Mouse (Mus musculus): ENCODE data around the gene Bspry. TPM values are rescaled to one million over a fixed set of nuclear protein-coding genes. Genes with fewer than 3 reads are reported as not detected.

Gene Bspry
- total and polyA plus RNA-seq, 3 experiments = 0.19 to 0.50 TPM; not detected in 1

- no peaks in the 10 kb centered on the region; a peak in 1 of 4 replicates for H3K27me3 ChIP-seq (ENCODE audit: control insufficient read depth in 1 of 2, insufficient read depth in 2 of 2, low read length in 2 of 2)
- H3K9me3 ChIP-seq (replicated peaks; ENCODE audit: insufficient read depth, low read length) = no peaks in the 10 kb centered on the region
- no peak for TF ChIP-seq TCF12 (IDR thresholded peaks at IDR 0.05; ENCODE audit: low read depth, low read length)
- no peak for TF ChIP-seq BHLHE40 (IDR thresholded peaks at IDR 0.05; ENCODE audit: borderline replicate concordance, low read depth, low read length)
- no peak for TF ChIP-seq USF2 (IDR thresholded peaks at IDR 0.05; ENCODE audit: borderline replicate concordance in 1 of 2, insufficient read depth in 1 of 2, low read depth in 1 of 2, low read length in 2 of 2)
- TF ChIP-seq MAX (IDR thresholded peaks at IDR 0.05; ENCODE audit: low read length) = no peak
- no peak for TF ChIP-seq USF1 (IDR thresholded peaks at IDR 0.05; ENCODE audit: low read depth, low read length)
- TF ChIP-seq HCFC1 (IDR thresholded peaks at IDR 0.05; ENCODE audit: low read depth, low read length) = no peak
- no peak for TF ChIP-seq POLR2AphosphoS2 (IDR thresholded peaks at IDR 0.05; ENCODE audit: low read length)
- TF ChIP-seq SMC3 (IDR thresholded peaks at IDR 0.05; ENCODE audit: low read depth, low read length) = no peak
- no peak for DNase-seq (ENCODE audit: low read depth, low spot score)
- peaks cover 0 to 10% of the 10 kb centered on the region in 2 experiments; a peak in 2 of 4 replicates for H3K4me1 ChIP-seq (ENCODE audit: control insufficient read depth in 1 of 2, insufficient read depth in 2 of 2, low read length in 2 of 2)
- H3K79me2 ChIP-seq (ENCODE audit: control insufficient read depth, insufficient read depth, low read length, poor library complexity) = no peaks in the 10 kb centered on the region
- no peak overlapping the region for H3K27ac ChIP-seq (ENCODE audit: control insufficient read depth, low read depth, low read length)
- H3K4me3 ChIP-seq (ENCODE audit: control insufficient read depth in 1 of 2, insufficient read depth in 1 of 2, low read depth in 2 of 2, low read length in 2 of 2) = no peak overlapping the region
- H3K9ac ChIP-seq (ENCODE audit: control insufficient read depth, low read depth, low read length, poor library complexity, severe bottlenecking) = no peak overlapping the region
- peaks cover 0 to 6% of the 10 kb centered on the region in 2 experiments; a peak in 2 of 4 replicates for H3K36me3 ChIP-seq (ENCODE audit: control insufficient read depth in 1 of 2, insufficient read depth in 2 of 2, low read length in 2 of 2)
These were observed 7.3 kb downstream of the Bspry start for GRCm38 (mm10) chr4:62487172-62487571.

DNA sequence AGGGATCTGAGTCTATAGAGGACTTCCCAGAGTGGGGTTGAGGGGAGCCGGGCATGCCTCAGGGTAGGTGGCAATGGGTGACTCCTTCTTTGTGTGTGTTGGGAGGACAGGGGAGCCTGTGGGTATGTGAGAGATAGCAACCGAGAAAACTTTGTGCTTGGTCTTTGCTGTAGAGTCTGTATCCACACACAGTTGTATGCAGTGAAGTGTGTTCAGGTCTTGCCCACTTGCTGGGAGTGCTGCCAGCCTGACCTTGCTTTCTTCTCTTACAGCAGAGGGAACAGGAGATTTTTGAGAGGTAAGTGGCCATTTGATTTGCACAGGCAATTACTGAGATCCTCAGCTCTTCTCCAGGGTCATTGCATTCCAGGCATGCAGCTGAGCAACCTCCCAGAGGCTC lies 8.1 kb downstream of the Bspry start:
- Histone ChIP-seq H3K79me2 (ENCODE audit: control insufficient read depth, insufficient read depth, low read length, poor library complexity) (no peaks in the 10 kb centered on the region), H3K27ac (ENCODE audit: control insufficient read depth, low read depth, low read length) (no peak overlapping the region), H3K9ac (ENCODE audit: control insufficient read depth, low read depth, low read length, poor library complexity, severe bottlenecking) (no peak overlapping the region), H3K9me3 (replicated peaks; ENCODE audit: insufficient read depth, low read length) (no peaks in the 10 kb centered on the region), H3K4me1 (ENCODE audit: control insufficient read depth in 1 of 2, insufficient read depth in 2 of 2, low read length in 2 of 2) (peaks cover 0 to 10% of the 10 kb centered on the region in 2 experiments; a peak in 2 of 4 replicates), H3K36me3 (ENCODE audit: control insufficient read depth in 1 of 2, insufficient read depth in 2 of 2, low read length in 2 of 2) (peaks cover 0 to 6% of the 10 kb centered on the region in 2 experiments; a peak in 2 of 4 replicates), H3K4me3 (ENCODE audit: control insufficient read depth in 1 of 2, insufficient read depth in 1 of 2, low read depth in 2 of 2, low read length in 2 of 2) (no peak overlapping the region), H3K27me3 (ENCODE audit: control insufficient read depth in 1 of 2, insufficient read depth in 2 of 2, low read length in 2 of 2) (no peaks in the 10 kb centered on the region; a peak in 1 of 4 replicates)
- TF ChIP-seq E2F4 (IDR thresholded peaks at IDR 0.05; ENCODE audit: borderline replicate concordance, low read depth, low read length) = no peak
- TF ChIP-seq RAD21 (IDR thresholded peaks at IDR 0.05; ENCODE audit: low read depth, low read length) = no peak
- no peak for TF ChIP-seq ZKSCAN1 (IDR thresholded peaks at IDR 0.05; ENCODE audit: low read depth, low read length)
- no peak for TF ChIP-seq POLR2A (IDR thresholded peaks at IDR 0.05; ENCODE audit: control insufficient read depth in 1 of 2, insufficient read depth in 1 of 2, low read depth in 1 of 2, low read length in 2 of 2, poor library complexity in 1 of 2)
- TF ChIP-seq UBTF (IDR thresholded peaks at IDR 0.05; ENCODE audit: borderline replicate concordance, insufficient read depth, low read depth, low read length) = no peak
- no peak for TF ChIP-seq NRF1 (IDR thresholded peaks at IDR 0.05; ENCODE audit: insufficient read depth, low read depth, low read length, poor library complexity, severe bottlenecking)
- no peak for TF ChIP-seq TBP (IDR thresholded peaks at IDR 0.05; ENCODE audit: low read depth, low read length)
- no peak for TF ChIP-seq CHD2 (IDR thresholded peaks at IDR 0.05; ENCODE audit: low read length)
- TF ChIP-seq ELF1 (IDR thresholded peaks at IDR 0.05; ENCODE audit: low read depth, low read length) = no peak
- TF ChIP-seq HCFC1 (IDR thresholded peaks at IDR 0.05; ENCODE audit: low read depth, low read length) = no peak
- TF ChIP-seq GABPA (IDR thresholded peaks at IDR 0.05; ENCODE audit: low read depth, low read length) = no peak
- no peak for TF ChIP-seq GATA1 (IDR thresholded peaks at IDR 0.05; ENCODE audit: low read depth, low read length)
- no peak for TF ChIP-seq USF1 (IDR thresholded peaks at IDR 0.05; ENCODE audit: low read depth, low read length)
- no peak for TF ChIP-seq BHLHE40 (IDR thresholded peaks at IDR 0.05; ENCODE audit: borderline replicate concordance, low read depth, low read length)
- no peak for TF ChIP-seq MXI1 (IDR thresholded peaks at IDR 0.05; ENCODE audit: low read depth, low read length)
- no peak for TF ChIP-seq MYB (IDR thresholded peaks at IDR 0.05; ENCODE audit: low read depth, low read length)
- TF ChIP-seq EP300 (IDR thresholded peaks at IDR 0.05; ENCODE audit: low read depth in 1 of 2, low read length in 2 of 2) = no peak
- TF ChIP-seq ZNF384 (IDR thresholded peaks at IDR 0.05; ENCODE audit: low read depth, low read length) = no peak
- no peak for DNase-seq (ENCODE audit: low read depth, low spot score)
